Mouse (Mus musculus): Measurements from ENCODE around the gene Znrf1.
"Not testable (repeated sequence)": the region's sequence is repeated elsewhere in the genome, so short reads cannot be mapped to it uniquely, and the experiment has no call there.

Znrf1 gene

DNA sequence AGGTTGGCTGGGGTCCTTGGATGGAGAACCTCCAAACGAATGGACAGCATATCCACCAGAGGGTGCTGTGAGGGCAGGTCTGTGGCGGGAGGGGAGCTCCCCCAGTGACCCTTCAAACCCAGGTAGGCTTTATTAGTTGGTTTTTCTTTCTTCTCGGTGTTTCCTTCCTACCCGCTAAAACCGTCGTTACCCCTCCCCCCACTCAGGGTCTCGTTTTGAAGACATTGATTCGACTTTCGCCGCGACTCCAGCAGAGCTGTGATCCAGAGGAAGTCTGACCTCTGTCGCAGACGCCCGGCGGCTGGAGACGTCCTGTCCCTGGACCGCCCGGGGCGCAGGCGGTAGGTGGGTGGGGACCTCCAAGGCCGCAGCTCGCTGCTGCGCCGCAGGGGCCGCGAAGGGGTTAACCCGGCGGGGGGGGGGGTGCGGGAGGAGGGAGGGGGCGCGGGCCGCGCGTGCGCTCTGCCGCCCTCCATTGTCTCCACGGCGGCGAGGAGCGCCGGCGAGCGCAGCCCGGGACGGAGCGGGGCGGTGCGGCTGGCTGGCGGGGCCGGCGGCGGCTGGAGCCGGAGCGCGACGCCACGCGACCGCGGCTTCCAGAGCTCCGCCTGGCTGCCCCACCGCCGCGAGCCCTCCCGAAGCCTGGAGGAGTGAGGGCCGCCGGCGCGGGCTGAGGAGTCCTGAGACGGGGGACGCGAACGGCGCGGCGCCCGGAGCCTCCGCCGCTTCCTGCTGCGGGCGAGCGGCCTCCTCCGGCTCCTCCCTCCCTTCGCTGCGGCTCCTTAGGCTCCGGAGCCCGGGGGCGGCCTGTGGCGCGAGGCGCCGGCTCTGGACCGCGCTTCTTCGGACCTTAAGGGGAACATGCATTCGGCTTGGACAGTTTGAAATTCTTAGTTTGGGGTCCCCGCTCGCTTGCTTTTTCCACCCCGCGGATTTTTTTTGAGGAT lies at the start of gene Znrf1:
TSS of gene Znrf1 (plus strand) at position 67 of the 947 bp plus-strand sequence.
- peak; percentile 86 for DNase-seq

DNA sequence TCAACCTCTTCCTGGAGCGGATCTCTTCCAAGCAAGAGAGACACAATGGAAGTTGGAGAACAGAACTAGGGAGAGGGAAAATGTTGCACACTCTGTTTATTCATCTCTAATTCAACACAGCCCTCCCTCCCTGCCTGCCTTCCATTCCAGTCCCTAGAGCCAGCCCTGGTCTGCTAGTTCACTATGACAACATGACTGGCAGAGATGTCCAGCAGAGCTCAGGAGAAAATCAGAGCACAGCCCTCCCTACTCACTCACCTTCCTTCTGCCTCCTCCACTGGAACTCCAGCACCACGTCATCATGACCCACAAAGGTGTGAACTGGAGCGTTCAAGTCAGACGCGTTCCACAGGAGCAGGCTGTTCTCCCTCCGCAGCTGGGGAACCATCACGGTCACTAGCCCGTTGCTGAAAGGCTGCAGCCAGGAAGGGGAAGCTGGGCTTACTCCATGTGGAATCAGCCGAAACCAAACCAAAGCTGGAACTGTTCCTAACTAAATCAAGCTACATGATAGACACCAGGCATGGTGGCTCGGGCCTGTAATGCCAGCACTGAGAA lies 45.8 kb upstream of the Znrf1 start:
- DNase-seq: no peak

DNA sequence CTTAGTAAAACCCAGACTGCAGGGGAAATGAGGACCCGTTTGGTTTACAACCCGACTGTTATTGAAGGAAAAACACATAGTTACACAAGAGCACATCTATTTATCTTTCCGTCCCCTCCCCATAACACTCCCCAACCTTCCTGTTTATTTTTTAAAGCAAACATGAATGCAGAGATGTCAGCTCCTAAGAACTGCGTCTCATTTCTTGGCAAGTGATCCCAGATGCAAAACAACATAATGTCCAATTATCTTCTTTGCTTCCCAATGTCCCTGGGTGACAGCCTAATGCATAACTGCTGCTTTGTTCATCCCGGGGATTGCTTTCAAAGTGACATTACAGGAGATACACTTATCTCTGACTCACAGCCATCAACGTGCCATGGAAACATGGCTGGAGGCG lies 44.7 kb upstream of the Znrf1 start:
- no peak for DNase-seq

- no peak for DNase-seq
Observed at GRCm38 (mm10) chr8:111492508-111492907, 43.4 kb upstream of the Znrf1 start.

DNA sequence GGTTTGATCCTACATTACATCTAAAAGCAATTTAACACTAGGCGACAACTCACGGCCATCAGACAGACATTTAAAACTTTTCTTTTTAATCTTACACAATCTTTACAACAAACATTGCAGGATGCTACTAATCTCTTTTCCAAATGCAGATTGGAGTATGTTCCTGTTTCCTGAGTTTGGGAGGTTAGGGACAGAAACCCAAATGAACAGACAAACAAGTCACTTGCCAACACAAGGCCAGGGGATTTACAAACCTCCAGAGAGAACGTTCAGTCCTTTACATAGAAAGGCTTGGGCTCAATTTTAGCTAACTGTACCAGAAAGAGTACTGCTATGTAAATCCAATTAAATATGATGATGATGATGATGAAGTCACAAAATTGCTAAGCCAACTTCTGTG lies 42.7 kb upstream of the Znrf1 start:
- no peak for DNase-seq

DNA sequence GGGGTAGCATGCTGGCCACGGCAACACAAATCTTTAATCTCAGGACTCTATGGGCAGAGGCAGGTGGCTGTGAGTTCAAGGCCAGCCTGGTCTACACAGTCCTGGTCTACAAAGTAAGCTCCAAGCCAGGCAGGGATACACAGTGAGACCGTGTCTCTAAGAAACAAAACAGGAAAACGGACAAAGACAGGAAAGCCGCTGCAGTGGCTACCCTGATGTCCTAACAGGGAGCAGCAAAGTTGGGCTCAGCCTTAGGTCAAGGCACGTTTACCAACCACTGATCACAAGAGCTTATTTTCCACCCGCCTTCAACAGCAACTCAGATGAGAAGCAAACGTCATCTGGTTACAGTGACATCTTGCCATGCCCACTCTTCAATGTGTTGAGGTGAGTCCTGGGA lies 39.6 kb upstream of the Znrf1 start:
- no peak for DNase-seq

DNA sequence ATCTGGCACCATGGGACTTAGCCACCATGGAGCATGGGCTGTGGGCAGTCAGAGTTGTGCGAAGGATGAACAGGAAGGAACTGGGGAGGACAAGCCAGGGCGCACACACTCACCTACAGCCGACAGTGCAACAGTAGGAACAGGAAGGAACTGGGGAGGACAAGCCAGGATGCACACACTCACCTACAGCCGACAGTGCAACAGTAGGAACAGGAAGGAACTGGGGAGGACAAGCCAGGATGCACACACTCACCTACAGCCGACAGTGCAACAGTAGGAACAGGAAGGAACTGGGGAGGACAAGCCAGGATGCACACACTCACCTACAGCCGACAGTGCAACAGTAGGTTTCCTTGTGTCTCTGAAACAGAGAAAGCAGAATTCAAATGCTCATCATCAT lies 37.6 kb upstream of the Znrf1 start:
- DNase-seq: not testable (repeated sequence)

- no peak for DNase-seq
Observed at GRCm38 (mm10) chr8:111501724-111502464, 34.0 kb upstream of the Znrf1 start.

DNA sequence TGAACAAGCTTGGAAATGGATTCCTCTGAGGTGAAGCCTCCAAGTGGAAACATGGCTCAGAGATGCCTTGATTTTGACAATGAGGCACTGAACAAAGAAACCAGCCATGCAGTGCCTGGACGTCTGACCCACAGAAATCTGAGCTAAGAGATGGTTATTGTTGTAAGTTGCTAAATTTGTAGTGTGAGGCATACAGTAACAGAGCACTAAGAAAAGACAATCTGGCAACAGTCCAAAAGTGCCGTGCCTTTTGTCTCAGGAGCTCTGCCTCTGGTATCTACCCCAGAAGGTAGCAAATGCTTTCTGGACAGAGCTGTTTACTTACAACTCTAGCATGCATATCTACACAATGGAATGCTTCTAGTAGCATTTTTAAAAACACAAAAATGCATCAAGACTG lies 27.3 kb upstream of the Znrf1 start:
- DNase-seq: no peak

- DNase-seq: no peak
Observed at GRCm38 (mm10) chr8:111509278-111509677, 26.6 kb upstream of the Znrf1 start.

DNA sequence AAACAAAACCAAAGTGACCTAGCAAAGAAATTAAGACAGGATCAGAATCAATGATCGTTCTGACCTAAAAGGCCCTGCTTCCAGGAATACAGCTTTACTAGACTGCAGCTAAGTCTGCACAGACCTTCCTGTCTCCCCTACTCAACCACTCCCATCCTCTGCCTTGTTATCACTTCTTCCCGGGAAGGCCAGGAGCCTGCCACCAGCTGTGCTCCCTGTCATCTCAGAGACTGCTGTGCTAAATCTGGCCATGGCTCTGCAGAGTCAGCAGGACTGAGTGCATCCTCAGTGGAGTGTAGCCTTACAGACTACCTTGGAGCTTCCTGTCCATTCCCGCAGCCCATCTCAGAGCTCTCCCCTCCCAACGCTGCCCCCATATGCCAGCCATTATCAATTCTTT lies 25.5 kb upstream of the Znrf1 start:
- no peak for DNase-seq

GRCm38 (mm10) chr8:111512941-111513340 lies 23.0 kb upstream of the Znrf1 start:
- no peak for DNase-seq

DNA sequence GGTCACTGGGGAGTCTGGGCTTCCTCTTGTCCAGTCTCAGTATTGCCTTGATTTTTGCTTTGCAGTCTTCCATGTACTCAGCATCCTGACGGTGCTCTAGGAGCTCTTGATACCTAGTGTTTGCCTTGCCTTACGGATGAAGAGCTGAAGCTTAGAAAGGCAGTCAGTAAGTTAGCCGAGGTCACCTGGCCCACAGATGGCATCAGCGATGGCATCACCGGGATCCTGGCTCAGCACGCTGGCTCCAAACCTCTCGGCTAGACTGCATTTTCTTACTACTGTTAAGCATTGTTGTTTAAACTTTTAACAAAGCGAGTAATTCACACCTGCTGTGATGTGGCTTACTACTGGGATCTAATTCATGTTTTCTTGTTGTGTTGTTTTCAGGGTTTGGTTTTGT lies 22.5 kb upstream of the Znrf1 start:
- no peak for DNase-seq

GRCm38 (mm10) chr8:111516451-111517035 lies 19.4 kb upstream of the Znrf1 start:
- DNase-seq: no peak

DNA sequence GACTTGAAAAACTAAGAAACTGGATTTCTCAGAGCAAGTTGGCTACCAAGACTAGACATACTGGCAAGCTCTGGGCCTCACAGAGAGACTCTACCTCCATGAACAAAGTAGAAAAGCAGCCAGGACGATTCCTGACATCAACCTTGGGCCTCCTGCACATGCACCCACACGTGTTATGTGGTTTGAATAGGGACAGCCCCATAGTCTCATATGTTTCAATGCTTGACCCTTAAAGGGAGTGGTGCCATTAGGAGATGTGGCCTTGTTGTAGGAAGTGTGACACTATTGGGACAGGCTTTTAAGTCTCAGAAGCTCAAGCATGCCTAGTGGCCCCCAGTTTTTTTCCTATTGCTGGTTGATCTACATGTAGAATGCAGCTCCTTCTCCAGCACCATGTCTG lies 18.4 kb upstream of the Znrf1 start:
- no peak for DNase-seq

- DNase-seq: peak; percentile 98
Observed at GRCm38 (mm10) chr8:111521713-111522429, 14.0 kb upstream of the Znrf1 start, which contains the start of gene Wdr59. Gene Wdr59, minus strand, starts transcription at chr8:111522092.

GRCm38 (mm10) chr8:111526403-111527024 lies 9.4 kb upstream of the Znrf1 start:
- DNase-seq: no peak

DNA sequence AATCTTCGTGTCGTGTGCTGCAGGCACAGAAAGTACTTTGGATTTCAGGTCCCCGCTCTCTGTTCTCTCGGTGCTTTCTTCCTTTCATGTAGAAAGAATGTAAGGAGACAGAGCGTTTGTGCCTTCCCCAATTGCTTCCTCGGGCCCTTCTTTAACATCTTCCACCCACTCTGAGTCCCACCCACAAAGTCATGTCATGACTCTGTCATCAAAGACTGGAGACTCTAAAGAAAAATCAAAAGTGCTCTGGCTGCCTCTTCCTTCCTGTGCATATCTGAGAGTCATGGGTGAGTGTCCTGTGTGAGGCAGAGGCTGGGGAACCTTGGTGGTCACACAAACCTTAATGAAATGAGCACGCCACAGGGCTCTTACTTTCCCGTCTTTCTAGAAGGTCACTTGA lies 8.7 kb upstream of the Znrf1 start:
- peak; percentile 48 for DNase-seq

GRCm38 (mm10) chr8:111528071-111528470 lies 7.8 kb upstream of the Znrf1 start:
- DNase-seq: no peak

- no peak for DNase-seq
Observed at GRCm38 (mm10) chr8:111531191-111531590, 4.7 kb upstream of the Znrf1 start.

- no peak for DNase-seq
Observed at GRCm38 (mm10) chr8:111531621-111532020, 4.3 kb upstream of the Znrf1 start.

DNA sequence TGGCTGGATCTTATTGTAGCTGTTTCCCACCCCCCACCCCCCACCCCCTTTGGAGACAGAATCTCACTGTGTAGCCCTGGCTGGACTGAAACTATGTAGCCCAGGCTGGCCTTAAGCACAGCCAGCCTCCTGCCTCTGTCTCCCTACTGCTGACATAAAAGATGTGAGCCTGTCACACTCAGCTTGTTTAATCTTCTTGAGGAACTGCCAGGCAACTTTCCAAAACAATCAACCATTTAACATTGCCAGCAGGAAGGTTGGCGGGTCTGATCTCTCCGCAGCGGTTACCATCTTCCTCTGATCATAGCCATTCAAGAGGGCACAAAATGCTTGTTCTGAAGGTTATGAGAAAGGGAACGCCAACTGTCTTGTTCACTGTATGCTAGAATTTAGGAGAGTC lies 2.4 kb upstream of the Znrf1 start:
- no peak for DNase-seq
